Comparison of ENCODE assay signal across 8 mouse cellular contexts in the genomic region with DNA sequence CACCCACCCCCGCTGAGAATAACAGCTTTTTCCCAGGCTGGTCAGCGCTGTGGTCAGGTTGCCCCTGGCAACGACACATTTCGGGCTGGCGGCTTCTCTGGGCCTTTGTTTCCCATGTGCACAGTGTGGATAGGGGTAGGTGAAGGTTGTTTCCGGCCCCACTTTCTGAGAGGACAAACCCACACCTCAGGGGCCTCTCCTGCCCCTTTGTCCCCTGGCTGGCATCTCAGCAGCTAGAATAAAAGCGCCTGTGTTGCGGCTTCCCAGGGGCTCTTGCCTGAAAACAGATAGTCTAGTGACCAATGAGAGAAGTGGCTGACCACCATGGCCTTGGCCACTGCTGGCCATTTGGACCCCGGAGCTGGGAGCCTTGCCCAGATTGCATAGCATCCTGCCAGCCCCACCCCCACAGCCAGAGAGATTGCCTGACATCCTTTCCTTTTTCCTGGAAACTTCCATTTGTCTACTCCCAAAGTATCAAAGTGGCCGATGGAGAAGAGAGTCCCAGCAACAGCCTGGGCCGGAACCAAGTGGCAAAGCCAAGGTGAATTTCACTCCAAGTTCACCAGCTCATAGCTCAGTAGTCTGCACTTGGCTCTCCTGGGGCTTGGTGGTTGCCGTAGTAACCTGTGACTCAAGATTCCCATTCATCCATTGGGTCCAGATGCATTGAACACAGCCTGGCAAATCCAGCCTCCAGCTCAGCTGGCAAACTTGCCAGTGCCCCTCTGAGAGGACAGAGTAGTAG.
DNase-seq lines count a peak whose midpoint lies in the region; ATAC-seq lines count a peak whose summit lies in the region.

No protein-coding gene starts in this region.

- peak; percentile 10 for DNase-seq in thymus, postnatal 4 days
- DNase-seq in thymus, postnatal 10 days (ENCODE audit: low spot score in 2 of 2), result no peak
- peak; percentile 39 for DNase-seq in embryo, embryonic 9.5 days (ENCODE audit: extremely low spot score)
- DNase-seq in hindbrain, embryonic 11.5 days (ENCODE audit: low spot score), result peak; percentile 71
- DNase-seq in left cerebral cortex, postnatal 36 days (ENCODE audit: low spot score in 2 of 2), result peak; percentile 42 to 49
- DNase-seq in thymus, adult 18-20 months, result no peak

- no peaks in the 10 kb centered on the region for H3K27me3 ChIP-seq in hindbrain, embryonic 11.5 days (ENCODE audit: control insufficient read depth, insufficient read depth, low read length)
- no peaks in the 10 kb centered on the region for H3K27me3 ChIP-seq in neural tube, embryonic 14.5 days (ENCODE audit: control insufficient read depth, insufficient read depth, low read length)

- H3K4me3 ChIP-seq in hindbrain, embryonic 11.5 days (ENCODE audit: low read depth, low read length), result no peak overlapping the region
- H3K4me3 ChIP-seq in neural tube, embryonic 14.5 days (ENCODE audit: low read depth, low read length), result no peak overlapping the region

- H3K4me1 ChIP-seq in hindbrain, embryonic 11.5 days (replicated peaks; ENCODE audit: control insufficient read depth, insufficient read depth, low read length), result peaks cover 9% of the 10 kb centered on the region
- peaks cover 7% of the 10 kb centered on the region; the same call in 1 of the 2 replicates for H3K4me1 ChIP-seq in neural tube, embryonic 14.5 days (ENCODE audit: control insufficient read depth, insufficient read depth, low read length)

- 0 out of 2 replicates have a peak overlapping the region, but pooled peaks have one; percentile 6 for H3K4me2 ChIP-seq in hindbrain, embryonic 11.5 days (replicated peaks; ENCODE audit: low read depth, low read length)
- H3K4me2 ChIP-seq in neural tube, embryonic 14.5 days (ENCODE audit: low read depth, low read length), result no peak overlapping the region

- ATAC-seq in hindbrain, embryonic 11.5 days (ENCODE audit: low FRiP score), result peak; percentile 80
- peak; percentile 90 for ATAC-seq in neural tube, embryonic 14.5 days (ENCODE audit: low read depth)
- no peak for ATAC-seq in erythroid progenitor cell, adult 5-6 weeks (replicated peaks; ENCODE audit: low FRiP score, poor library complexity, severe bottlenecking)

- WGBS in hindbrain, embryonic 11.5 days, result 24% methylated on average over 12 of the region's 12 CpGs
- WGBS in neural tube, embryonic 14.5 days, result 16% methylated on average over 12 of the region's 12 CpGs

- no peak overlapping the region for H3K9ac ChIP-seq in hindbrain, embryonic 11.5 days (ENCODE audit: low read depth, low read length)
- no peak overlapping the region for H3K9ac ChIP-seq in neural tube, embryonic 14.5 days (replicated peaks; ENCODE audit: low read depth, low read length)

- H3K36me3 ChIP-seq in hindbrain, embryonic 11.5 days (ENCODE audit: control insufficient read depth, insufficient read depth, low read length), result no peaks in the 10 kb centered on the region
- H3K36me3 ChIP-seq in neural tube, embryonic 14.5 days (ENCODE audit: control insufficient read depth, insufficient read depth, low read length), result no peaks in the 10 kb centered on the region

- H3K27ac ChIP-seq in hindbrain, embryonic 11.5 days (ENCODE audit: low read depth, low read length), result peak overlapping the region; percentile 53; the same call in 1 of the 2 replicates
- H3K27ac ChIP-seq in neural tube, embryonic 14.5 days (ENCODE audit: low read depth, low read length), result peak overlapping the region; percentile 72

- intact Hi-C loops in left cerebral cortex, postnatal 36 days (cut with DNase I), result no loop called here

- H3K9me3 ChIP-seq in hindbrain, embryonic 11.5 days (ENCODE audit: control insufficient read depth, low read length), result no peaks in the 10 kb centered on the region
- H3K9me3 ChIP-seq in neural tube, embryonic 14.5 days (ENCODE audit: control insufficient read depth, low read length), result no peaks in the 10 kb centered on the region

Comparison
In these comparisons a context has a peak if more than half of its experiments do, and no peak if none do; other contexts are left out.
1. DNase-seq: peak in thymus, postnatal 4 days (single experiment), embryo, embryonic 9.5 days (single experiment), hindbrain, embryonic 11.5 days (single experiment) and left cerebral cortex, postnatal 36 days (2 of 2); none in thymus, postnatal 10 days (0 of 2) and thymus, adult 18-20 months (0 of 2).